Mouse (Mus musculus) embryonic fibroblast, embryonic 13.5 days (primary cell): Measurements from ENCODE around the gene Gm26558.

ENCODE experiments used
- CTCF ChIP-seq: IDR thresholded peaks from 2 replicates; pipeline ENCODE4 v1.5.1; 2011; ENCODE audit warnings: mild to moderate bottlenecking, control low read depth, low read length, moderate library complexity, borderline replicate concordance; ENCODE audit not compliant: insufficient read depth
- POLR2A ChIP-seq: IDR thresholded peaks from 2 replicates; pipeline ENCODE4 v1.6.1; 2011; ENCODE audit warnings: low read depth, mild to moderate bottlenecking, control low read depth, low read length, moderate library complexity

DNA sequence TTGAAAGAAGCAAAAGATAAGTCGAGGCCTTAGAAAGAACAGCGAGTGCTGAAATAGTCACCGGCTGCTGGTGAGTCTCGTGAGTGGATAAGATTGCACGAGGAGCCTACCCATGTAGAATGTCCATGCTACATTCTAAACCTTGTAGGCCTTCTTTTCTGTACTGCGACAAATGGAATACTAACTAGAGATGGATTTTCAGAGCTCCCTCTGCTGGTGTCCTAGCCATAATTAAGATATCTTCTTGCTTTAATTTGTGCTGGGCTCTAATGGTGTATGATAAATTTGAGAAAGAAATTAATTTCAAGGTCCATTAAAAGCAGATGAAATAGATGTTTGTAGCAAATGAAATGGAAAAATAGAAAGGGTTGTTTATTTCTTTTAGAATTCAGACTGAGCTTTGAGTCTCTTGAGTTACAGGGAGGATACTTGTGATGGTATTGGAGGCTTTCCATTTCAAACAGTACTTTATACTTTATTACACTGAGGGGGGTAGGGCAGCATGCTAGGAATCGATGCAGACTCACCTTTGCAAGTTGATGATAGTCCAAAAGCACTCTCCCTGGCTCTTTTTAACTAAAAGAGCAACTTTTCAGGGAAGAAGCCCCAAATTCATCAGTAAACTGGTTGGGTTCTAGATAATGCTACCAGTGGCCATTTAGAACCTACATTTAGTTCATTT, 11.7 kb upstream of the Gm26558 start:
- TF ChIP-seq CTCF (no peak), POLR2A (no peak)
